Mouse (Mus musculus) cerebellum, postnatal 10 days (tissue): ENCODE results near the gene Dnajc17.
A peak's percentile ranks its signal among the peaks of the same experiment; 100 is the strongest.

Source experiments
- DNase-seq, 2 experiments: peaks; one replicate each; pipeline ENCODE4 v3.0.0; 2021; ENCODE audit warnings: mixed read lengths in 2 of 2

The Dnajc17 gene

DNA sequence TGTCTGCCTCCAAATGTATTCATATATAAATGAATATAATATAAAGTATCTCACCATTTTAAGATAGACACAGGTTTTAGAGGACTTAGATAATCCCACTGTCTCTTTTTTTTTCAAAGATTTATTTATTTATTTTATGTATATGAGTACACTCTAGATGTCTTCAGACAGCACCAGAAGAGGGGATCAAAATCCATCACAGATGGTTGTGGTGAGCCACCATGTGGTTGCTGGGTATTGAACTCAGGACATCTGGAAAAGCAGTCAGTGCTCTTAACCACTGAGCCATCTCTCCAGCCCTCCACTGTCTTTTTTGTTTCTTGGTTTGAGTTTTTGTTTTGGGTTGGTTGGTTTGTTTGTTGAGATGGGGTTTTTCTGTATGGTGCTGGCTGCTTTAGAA lies 50.8 kb downstream of the Dnajc17 start:
- no peak for DNase-seq

DNA sequence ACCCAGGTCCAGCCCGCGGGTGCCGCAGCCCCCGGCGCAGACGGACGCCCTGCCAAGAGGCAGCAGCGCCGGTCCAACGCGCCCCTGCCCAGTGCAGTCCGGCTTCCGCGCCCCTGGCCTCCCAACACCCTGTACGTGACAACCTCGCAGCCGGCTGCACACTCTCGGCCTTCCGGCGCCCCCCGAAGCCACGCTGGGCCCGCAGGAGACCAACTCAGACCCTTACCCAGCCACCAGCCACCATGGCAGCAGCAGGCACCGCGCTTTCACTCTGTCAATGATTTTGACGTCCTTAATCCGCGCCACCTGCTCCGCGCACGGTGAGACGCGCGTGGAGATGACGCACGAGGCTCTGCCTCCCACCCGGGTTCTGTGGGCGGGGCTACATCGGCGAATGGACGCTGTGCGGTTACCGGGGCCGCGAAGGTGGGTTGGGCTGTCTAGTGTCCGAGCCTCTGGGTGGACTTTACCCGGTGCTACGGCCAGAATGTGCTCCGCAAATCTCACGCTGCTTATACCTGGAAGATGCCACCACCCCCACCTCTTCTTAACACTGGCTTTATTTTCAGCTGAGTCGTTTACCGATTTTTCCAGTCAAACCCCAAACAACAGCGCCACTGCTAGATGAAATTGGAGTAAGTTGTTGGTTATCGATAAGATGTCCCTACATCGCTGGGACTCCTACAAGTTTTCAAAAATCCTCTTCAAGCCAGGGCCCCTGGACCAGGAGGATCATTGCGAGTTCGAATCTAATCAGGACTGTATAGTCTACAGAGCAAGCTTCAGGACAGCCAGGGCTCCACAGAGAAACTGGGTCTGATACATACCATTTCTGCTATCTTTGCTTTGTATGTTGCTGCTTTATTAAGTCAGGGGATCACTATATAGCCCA lies 51.7 kb downstream of the Dnajc17 start, which contains the start of gene Rmdn3:
Rmdn3 (minus strand) TSS at position 354 of the 892 bp plus-strand sequence.
- peak; percentile 99 for DNase-seq

DNA sequence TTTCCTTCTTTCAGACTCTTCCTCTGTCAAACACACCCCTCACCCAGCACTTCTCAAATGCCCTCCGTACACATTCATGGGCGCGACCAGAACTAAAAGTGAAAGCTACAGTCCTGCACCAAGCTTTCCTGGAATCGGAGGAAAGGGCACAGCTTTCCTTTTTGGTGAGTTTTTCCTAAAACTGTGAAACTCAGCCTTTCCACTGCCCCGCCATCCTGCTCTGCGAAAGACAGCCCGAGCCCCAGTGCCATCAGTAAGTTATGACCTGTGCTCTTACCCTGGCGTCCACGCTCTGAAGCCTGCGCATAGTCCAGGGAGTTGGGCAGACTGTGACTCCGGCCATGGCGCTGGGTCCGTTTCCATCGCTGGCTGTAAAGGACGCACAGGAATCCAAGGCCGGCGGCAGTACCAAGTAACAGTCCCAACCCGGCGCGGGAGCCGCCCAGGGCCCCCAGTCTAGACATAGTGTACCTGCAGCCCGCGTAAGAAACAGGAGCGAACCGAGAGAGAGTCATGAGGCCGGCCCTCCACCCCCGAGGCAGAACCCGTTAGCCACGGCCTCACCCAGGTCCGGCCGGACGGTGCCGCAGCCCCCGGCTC lies 52.4 kb downstream of the Dnajc17 start:
- DNase-seq: no peak

DNA sequence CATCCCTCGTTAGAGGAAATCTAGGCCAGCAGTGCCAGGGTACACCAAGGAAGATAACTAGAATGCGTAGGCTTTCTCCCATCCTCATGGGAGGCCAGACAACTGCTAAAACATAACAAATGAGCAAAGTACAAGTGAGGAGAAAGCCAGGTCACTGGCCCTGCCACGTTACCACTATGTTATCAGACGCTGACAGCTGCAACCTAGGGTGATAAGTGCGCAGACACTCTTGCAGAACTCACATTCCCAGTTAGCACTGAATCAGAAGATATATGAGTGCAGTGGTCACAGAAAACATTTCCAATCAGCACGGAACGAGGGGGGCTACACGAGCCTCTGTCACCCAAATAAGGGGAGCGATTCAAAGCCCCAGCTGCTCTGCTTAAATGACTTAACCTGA lies 53.2 kb downstream of the Dnajc17 start:
- DNase-seq: no peak

DNA sequence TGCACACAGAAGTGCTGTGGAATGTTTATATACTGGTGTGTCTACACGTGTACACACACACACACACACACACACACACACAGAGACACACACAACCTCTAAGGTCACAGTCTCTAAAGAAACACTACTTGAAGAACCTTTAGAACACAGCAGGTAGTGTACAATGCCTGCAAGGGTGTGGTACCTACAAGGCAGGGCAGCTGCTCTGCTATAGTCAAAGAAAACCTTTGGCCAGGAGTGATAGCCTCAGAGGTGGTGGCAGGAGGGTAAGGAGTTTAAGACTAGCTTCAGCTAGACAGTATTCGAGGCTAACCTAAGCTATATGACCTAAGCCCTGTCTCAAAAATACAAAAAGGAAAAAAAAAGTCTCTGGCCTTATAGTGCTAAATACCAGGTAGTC lies 53.9 kb downstream of the Dnajc17 start:
- DNase-seq: no peak

DNA sequence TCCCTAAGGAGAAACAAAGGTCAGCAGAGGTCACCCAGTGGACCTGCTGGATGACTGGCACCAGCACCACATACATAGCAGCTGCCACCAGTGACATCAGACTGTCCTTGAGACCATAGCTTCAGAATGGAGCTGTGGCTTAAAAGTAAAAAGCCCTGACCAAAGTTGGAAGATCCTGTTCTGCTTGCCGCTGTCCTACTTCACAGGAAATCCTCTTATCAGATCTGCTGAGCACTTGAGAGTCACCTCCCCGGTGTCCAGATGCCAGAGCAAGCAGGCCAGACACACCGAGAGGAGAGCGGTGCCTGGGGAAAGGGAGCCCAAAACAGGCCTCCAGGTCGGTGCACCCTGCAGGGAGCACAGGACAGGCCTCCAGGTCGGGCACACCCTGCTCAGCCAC lies 56.3 kb downstream of the Dnajc17 start:
- no peak for DNase-seq

DNA sequence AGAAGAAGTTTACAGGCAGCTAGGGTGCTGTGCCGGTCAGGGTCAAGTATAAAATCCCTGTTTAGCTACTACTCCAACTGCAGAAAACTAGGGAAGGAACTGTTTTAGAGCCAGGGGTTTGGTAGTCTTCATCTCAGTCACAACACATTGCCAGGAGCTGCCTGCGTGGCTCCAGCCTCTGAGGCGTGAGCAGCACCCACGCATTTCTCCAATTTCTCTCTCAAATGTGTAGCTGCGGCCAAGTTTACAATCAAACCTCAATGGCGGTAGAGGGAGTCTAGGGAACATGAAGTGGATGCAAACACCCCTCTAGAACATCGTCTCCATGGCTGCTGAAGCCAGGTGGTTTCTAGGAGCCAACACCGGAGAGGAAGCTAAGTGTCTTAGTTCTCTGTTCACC lies 60.8 kb downstream of the Dnajc17 start:
- DNase-seq: no peak

DNA sequence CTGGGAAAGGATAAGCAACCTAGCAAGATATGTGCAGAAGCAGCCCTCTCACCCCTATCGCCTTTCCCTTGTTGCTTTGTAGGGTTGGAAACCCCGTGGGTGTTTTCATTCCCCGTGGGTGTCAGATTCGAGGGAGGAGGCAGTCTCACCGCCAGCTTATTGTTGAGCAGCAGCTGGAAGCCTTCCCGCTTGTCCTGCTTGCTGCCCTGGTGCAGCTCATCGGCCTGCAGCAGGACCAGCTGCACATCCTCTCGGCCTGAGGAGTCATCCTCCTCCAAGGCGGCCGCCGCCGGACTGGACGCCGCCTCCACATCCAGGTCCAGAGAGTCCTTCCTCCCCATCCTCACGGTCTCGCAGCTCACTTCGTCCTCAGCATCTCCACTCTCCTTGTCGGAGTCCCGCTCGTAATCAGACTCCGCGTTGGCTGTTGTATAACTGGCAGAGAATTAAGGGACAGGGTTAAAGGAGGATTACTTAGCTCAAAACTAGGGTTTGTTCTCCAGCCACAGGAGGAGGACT lies 61.4 kb downstream of the Dnajc17 start:
- DNase-seq: no peak

DNA sequence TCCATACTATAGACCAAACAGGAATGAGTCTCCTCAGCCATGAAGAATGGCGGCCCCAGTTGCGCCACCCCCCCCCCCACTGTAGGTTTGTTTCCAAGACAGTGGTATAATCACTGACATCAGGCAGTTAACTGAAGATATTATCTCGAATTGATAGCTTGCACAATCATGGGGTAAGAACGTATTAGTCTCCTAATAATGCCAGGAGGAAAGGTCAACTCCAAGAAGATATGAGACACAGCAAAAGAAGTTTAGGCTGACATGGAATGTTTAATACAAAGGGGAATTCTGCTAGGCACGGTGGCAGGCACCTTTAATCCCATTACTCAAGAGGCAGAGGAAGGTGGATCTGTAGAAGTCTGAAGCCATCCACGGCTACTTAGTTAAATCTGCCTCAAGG lies 62.2 kb downstream of the Dnajc17 start:
- no peak for DNase-seq

DNA sequence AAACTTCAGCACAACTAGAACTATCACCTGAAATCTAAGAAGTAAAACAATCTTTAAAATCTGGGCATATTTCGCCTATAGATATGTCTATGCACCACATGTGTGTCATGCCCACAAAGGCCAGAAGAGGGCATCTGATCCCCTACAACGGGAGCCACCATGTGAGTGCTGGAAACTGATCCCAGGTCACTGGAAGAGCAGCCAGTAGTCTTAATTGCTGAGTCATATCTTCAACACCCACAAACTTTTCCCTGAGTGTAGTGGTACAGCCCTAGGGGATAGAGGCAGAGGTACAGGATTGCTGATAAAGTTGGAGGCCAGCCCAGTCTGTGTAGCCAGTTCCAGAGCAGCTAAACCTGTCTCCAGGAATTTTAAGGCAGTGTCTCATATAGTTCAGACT lies 63.4 kb downstream of the Dnajc17 start:
- DNase-seq: peak; percentile 26 to 30

DNA sequence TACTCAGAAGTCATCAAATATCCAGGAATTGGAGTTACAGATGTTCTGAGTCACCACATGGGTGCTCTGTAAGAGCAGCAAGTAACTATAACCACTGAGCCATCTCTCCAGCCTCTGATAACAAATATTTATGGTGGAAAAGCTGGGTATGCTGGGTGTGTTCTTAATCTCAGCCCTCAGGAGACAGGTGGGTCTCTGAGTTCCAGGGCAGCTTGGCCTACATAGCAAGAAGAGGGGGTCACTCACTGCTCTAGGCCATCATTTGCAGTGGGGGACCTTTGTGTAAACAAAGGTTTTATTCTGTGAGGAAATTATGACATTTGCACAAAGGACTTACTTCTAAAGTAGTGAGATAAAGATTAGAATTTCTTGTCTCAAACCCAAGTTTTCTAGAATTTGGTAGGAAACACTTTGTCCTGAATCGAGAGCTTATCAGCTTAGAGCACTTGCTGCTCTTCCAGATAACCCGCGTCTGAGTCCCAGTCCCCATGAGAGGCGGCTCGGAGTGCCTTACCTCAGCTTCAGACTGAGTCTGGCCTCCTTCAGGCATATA lies 72.2 kb downstream of the Dnajc17 start:
- no peak for DNase-seq
